Mouse (Mus musculus) stomach, embryonic 14.5 days (tissue): ENCODE results near the gene Disc1. TPM values are rescaled to one million over a fixed set of nuclear protein-coding genes. Genes with fewer than 3 reads are reported as not detected.

ENCODE experiments used
- ATAC-seq: fragments of 200-750 bp; cut with Nextera tagmentation; 2 replicates; pipeline ENCODE4 v1.8.0; 2017; ENCODE audit warnings: low read depth, moderate TSS enrichment; ENCODE audit not compliant: insufficient number of reproducible peaks, insufficient read depth, low FRiP score
- H3K27ac ChIP-seq: fragments of 300-500 bp; sonication (generic); 2 replicates; pipeline ENCODE4 v1.5.1; 2014; ENCODE audit warnings: mild to moderate bottlenecking, low read length, moderate library complexity, mixed read lengths
- H3K27me3 ChIP-seq: fragments of 300-500 bp; sonication (generic); 2 replicates; pipeline ENCODE4 v1.6.1; 2014; ENCODE audit warnings: low read length, control low read depth, mixed read lengths; ENCODE audit not compliant: control insufficient read depth, insufficient read depth
- H3K36me3 ChIP-seq: fragments of 300-500 bp; sonication (generic); 2 replicates; pipeline ENCODE4 v1.6.1; 2014; ENCODE audit warnings: mild to moderate bottlenecking, control low read depth, low read length, moderate library complexity, mixed read lengths; ENCODE audit not compliant: control insufficient read depth, insufficient read depth
- H3K4me1 ChIP-seq: fragments of 300-500 bp; sonication (generic); 2 replicates; pipeline ENCODE4 v1.6.1; 2014; ENCODE audit warnings: low read length, control low read depth, mixed read lengths; ENCODE audit not compliant: control insufficient read depth, insufficient read depth
- H3K4me2 ChIP-seq: fragments of 300-500 bp; sonication (generic); replicated peaks from 2 replicates; pipeline ENCODE4 v1.6.1; 2014; ENCODE audit warnings: low read depth, low read length, control low read depth
- H3K4me3 ChIP-seq: fragments of 300-500 bp; sonication (generic); 2 replicates; pipeline ENCODE4 v1.5.1; 2014; ENCODE audit warnings: low read depth, low read length, control low read depth
- H3K9ac ChIP-seq: fragments of 300-500 bp; sonication (generic); replicated peaks from 2 replicates; pipeline ENCODE4 v1.6.1; 2014; ENCODE audit warnings: low read depth, mild to moderate bottlenecking, control low read depth, low read length, moderate library complexity, mixed read lengths
- H3K9me3 ChIP-seq: fragments of 300-500 bp; sonication (generic); 2 replicates; pipeline ENCODE4 v1.6.1; 2016; ENCODE audit warnings: low read depth, low read length, control low read depth; ENCODE audit not compliant: control insufficient read depth
- WGBS: fragments of 180-500 bp; shearing (Covaris S2); extraction: QIAGEN DNeasy Blood & Tissue Kit; methylation state at CpG from one replicate; pipeline ENCODE4 v1.1.7; 2014; 5-methylcytosine and 5-hydroxymethylcytosine counted together
- polyA plus RNA-seq: library from polyadenylated mRNA; unstranded; fragments of >200 nt; fragmentation: Nextera tagmentation; extraction: Ambion mirVana; gene quantifications from 2 replicates; pipeline ENCODE4 v1.2.1, GENCODE M21; 2014

Gene Disc1
- polyA plus RNA-seq, 1 experiment from 2014 or later, result 3.0 TPM

- Histone ChIP-seq H3K4me1 (0 out of 2 replicates have a peak, but pooled peaks cover 3% of the 10 kb centered on the region), H3K9me3 (no peaks in the 10 kb centered on the region), H3K27ac (no peak overlapping the region), H3K27me3 (0 out of 2 replicates have a peak, but pooled peaks cover 6% of the 10 kb centered on the region), H3K4me3 (no peak overlapping the region), H3K9ac (no peak overlapping the region), H3K36me3 (no peaks in the 10 kb centered on the region), H3K4me2 (no peak overlapping the region)
- ATAC-seq, result no peak
- WGBS, result 43% methylated on average over 2 of the region's 2 CpGs
These were observed 2.0 kb upstream of the Disc1 start for GRCm38 (mm10) chr8:125052026-125052425.

GRCm38 (mm10) chr8:125054436-125054810, 428 bp downstream of the Disc1 start:
- Histone ChIP-seq H3K9ac (peak overlapping the region; percentile 63), H3K4me3 (peak overlapping the region; percentile 73), H3K27ac (peak overlapping the region; percentile 67), H3K27me3 (0 out of 2 replicates have a peak, but pooled peaks cover 6% of the 10 kb centered on the region), H3K36me3 (no peaks in the 10 kb centered on the region), H3K4me1 (0 out of 2 replicates have a peak, but pooled peaks cover 3% of the 10 kb centered on the region), H3K4me2 (peak overlapping the region; percentile 87), H3K9me3 (no peaks in the 10 kb centered on the region)
- ATAC-seq, result no peak
- under 1% methylated on average over 37 of the region's 38 CpGs for WGBS

GRCm38 (mm10) chr8:125060904-125061303, 6.9 kb downstream of the Disc1 start:
- no peak for ATAC-seq
- no peak overlapping the region for H3K4me3 ChIP-seq
- H3K9ac ChIP-seq, result no peak overlapping the region
- H3K27me3 ChIP-seq, result no peaks in the 10 kb centered on the region
- no peaks in the 10 kb centered on the region for H3K4me1 ChIP-seq
- H3K27ac ChIP-seq, result no peak overlapping the region
- 84% methylated on average over 8 of the region's 8 CpGs for WGBS
- H3K36me3 ChIP-seq, result no peaks in the 10 kb centered on the region
- H3K9me3 ChIP-seq, result no peaks in the 10 kb centered on the region
- no peak overlapping the region for H3K4me2 ChIP-seq

- Histone ChIP-seq H3K4me2 (no peak overlapping the region), H3K27ac (no peak overlapping the region), H3K36me3 (no peaks in the 10 kb centered on the region), H3K9ac (no peak overlapping the region), H3K27me3 (no peaks in the 10 kb centered on the region), H3K4me1 (no peaks in the 10 kb centered on the region), H3K4me3 (no peak overlapping the region), H3K9me3 (no peaks in the 10 kb centered on the region)
- 72% methylated on average over 6 of the region's 6 CpGs for WGBS
- no peak for ATAC-seq
These were observed 11.6 kb downstream of the Disc1 start for GRCm38 (mm10) chr8:125065596-125065995.

- H3K9ac ChIP-seq, result no peak overlapping the region
- H3K4me2 ChIP-seq, result no peak overlapping the region
- ATAC-seq, result no peak
- no peaks in the 10 kb centered on the region for H3K9me3 ChIP-seq
- H3K36me3 ChIP-seq, result no peaks in the 10 kb centered on the region
- H3K27ac ChIP-seq, result peak overlapping the region; percentile 62; the same call in 1 of the 2 replicates
- H3K27me3 ChIP-seq, result no peaks in the 10 kb centered on the region
- 36% methylated on average over 12 of the region's 12 CpGs for WGBS
- H3K4me1 ChIP-seq, result no peaks in the 10 kb centered on the region
- H3K4me3 ChIP-seq, result no peak overlapping the region
These were observed 13.1 kb downstream of the Disc1 start for GRCm38 (mm10) chr8:125066913-125067595.

GRCm38 (mm10) chr8:125067596-125067960, 13.6 kb downstream of the Disc1 start:
- Histone ChIP-seq H3K36me3 (no peaks in the 10 kb centered on the region), H3K4me1 (no peaks in the 10 kb centered on the region), H3K4me2 (no peak overlapping the region), H3K9me3 (no peaks in the 10 kb centered on the region), H3K9ac (no peak overlapping the region), H3K4me3 (no peak overlapping the region), H3K27me3 (no peaks in the 10 kb centered on the region), H3K27ac (peak overlapping the region; percentile 62)
- WGBS, result 75% methylated on average over 9 of the region's 9 CpGs
- ATAC-seq, result 0 out of 2 replicates have a peak, but pooled peaks have one; percentile 26

GRCm38 (mm10) chr8:125068146-125068905, 14.3 kb downstream of the Disc1 start:
- H3K4me2 ChIP-seq, result no peak overlapping the region
- peak overlapping the region; percentile 62; the same call in 1 of the 2 replicates for H3K27ac ChIP-seq
- no peak overlapping the region for H3K9ac ChIP-seq
- H3K4me3 ChIP-seq, result no peak overlapping the region
- H3K27me3 ChIP-seq, result no peaks in the 10 kb centered on the region
- no peaks in the 10 kb centered on the region for H3K36me3 ChIP-seq
- 83% methylated on average over 6 of the region's 6 CpGs for WGBS
- H3K9me3 ChIP-seq, result no peaks in the 10 kb centered on the region
- ATAC-seq, result no peak
- no peaks in the 10 kb centered on the region for H3K4me1 ChIP-seq

- no peak overlapping the region for H3K27ac ChIP-seq
- no peak overlapping the region for H3K4me2 ChIP-seq
- no peaks in the 10 kb centered on the region for H3K4me1 ChIP-seq
- H3K9me3 ChIP-seq, result no peaks in the 10 kb centered on the region
- H3K36me3 ChIP-seq, result no peaks in the 10 kb centered on the region
- no peak overlapping the region for H3K9ac ChIP-seq
- 69% methylated on average over 7 of the region's 7 CpGs for WGBS
- no peaks in the 10 kb centered on the region for H3K27me3 ChIP-seq
- no peak for ATAC-seq
- no peak overlapping the region for H3K4me3 ChIP-seq
These were observed 15.3 kb downstream of the Disc1 start for GRCm38 (mm10) chr8:125069304-125069703.
